Mouse (Mus musculus): Measurements from ENCODE around the gene Atxn7l2.

Atxn7l2 gene

DNA sequence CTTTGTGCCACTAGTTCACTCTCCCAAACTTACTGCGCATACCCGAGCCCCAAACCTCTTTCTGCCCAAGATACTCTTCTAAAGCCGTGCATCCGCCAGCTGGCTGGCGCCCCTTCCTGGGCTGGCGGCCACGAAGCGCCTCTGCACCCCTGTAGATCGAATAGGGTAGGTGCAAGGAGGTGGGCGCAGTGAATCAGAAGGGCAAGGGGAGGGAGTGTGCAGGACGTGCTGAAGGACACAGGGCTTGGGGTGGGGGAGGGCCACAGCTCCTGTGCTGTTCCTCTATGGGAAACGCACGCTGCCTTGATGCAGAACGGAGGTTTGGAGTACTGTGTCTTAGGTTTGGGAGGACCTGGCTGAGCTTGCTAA, at the start of gene Atxn7l2:
TSS of gene Atxn7l2 (minus strand) at position 164 of the 369 bp plus-strand sequence.
- no peak for DNase-seq (ENCODE audit: low read depth)

DNA sequence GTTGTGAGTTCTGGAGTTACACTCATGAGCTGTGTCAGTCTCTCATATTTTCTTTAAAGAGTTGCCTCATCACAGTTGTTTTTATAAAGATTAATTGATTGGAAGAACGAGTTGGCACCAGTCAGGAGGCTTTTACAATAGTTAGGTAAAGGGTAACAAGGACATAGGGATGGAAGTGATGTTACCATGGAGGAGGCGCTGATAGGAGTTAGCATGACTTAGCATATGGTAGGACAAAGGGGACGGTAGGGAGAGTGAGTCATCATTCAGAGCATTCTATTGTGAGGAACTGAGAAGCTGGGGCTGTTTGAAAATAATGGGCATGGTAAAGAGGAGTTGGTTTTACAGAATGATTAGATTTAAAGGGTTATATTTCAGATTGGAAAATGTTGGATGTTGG, 48.6 kb upstream of the Atxn7l2 start:
- peak; percentile 7 for DNase-seq (ENCODE audit: low read depth)

DNA sequence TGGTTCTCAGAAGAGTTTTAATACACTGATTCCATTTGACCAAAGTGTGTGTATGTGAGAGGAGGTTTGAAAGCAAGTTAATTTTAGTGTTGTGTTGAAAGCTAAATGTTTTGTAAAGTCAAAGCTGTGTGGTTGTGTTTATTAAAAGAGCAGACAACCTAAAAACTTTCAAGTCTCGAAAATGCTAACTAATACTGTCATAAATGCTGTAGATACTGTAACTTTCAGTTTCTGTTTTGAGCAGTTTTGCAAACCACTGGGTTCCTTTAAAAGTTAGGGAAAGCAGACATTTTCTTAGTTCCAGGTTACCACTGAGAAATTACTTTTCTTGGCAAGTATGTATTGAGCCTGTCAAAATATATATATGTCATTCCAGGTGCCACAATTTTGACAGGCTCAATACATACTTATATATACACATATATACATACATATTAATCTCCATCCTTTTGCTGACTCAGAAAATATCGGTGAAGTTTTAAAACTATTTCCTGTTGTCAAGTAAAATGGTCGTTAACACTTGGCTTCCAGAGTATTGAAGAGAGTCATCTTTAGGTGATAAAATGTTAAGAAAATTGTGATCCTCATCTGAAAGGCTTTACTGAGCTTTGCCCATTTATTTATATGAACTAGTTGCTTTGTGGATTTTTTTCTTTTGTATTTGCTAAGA, 47.2 kb upstream of the Atxn7l2 start:
- peak; percentile 67 for DNase-seq (ENCODE audit: low read depth)

DNA sequence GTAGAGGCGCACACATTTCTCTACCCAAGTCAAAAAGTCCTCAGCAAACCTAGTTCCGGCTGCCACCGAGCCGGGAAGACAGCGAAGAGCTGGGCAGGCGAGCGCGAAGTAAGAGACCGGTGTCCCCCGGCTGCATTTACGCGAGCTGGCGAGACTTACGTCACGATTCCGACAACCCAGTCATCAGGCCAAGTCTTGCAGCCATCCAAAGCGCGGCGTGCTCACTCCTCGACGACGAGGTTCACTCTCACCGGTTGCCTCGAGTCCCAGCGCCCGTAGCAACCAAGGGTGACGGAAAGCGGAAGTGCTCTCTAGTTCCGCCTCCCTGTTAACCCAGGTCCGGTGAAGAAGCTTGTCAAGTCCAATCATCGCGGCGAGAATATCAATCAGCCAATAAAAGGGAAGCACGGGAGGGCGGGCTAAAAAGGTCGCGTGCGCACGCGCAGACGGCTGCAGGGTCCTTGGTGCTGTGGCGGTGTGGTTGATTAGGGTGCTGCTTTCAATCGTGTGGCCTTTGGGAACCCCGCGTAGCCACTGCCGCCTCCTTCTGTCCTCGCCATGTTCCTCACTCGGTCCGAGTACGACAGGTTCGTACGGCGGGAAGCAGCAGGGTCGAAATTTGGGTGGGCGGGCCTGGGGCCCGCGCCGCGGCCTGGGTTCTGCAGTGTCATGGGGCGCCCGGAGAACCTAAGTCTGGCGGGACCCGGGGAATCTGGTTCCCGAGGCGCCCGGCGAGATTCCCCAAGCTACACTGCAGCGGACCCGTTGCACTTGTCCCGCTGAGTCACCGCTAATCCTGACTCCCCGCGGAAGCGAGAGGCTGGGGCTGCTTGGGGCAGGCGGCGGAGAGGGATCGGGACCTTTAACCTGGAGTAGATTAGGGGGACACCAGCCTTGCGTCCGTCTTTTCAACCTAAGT, 46.2 kb upstream of the Atxn7l2 start, which contains the start of gene Psma5:
TSS of gene Psma5 (plus strand) at position 208 of the 919 bp plus-strand sequence.
- peak; percentile 99 for DNase-seq (ENCODE audit: low read depth)

DNA sequence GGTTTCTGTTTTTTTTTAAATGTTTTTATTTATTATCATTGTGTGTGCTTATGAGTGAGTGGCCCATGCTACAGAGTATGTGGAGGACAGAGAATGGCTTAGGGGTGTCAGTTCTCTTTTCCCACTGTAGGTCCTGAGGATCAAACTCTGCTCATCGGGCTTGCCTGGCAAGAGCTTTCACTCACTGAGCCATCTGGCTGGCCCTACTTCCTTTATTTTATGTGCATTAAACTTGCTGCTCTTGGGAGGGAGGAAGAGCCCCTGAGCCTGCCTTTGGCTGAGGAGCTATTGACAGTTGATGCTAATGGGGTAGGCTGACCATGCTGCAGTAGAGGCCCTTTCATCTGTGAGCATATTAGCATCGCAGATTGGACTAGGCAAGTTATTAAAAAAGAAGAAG, 36.1 kb upstream of the Atxn7l2 start:
- no peak for DNase-seq (ENCODE audit: low read depth)

DNA sequence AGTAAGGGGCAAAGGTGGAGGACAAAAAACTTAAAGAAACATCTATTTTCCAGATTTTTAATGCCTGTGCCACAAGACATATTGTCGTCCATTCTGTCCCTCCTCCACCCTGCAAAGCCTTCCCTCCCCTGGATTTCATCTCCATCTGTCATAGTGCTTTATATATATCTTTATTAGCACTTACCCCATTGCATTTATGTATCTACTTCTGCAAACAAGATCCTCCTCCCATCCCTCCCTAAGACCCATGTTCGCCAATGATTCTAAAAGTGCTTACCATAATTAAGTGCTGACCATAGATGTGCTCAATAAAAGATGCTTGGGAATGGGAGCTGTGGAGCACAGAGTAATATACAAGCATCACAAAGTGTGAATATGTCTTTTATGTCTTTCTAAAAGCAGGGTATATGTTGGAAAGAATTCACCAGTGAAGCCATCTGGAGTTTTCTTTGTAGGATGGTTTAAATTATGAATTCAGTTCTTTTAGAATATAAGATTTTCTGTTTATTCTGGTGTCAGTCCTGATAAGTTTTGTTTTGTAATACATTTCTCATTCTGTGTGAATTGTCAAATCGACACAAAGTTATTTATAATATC, 30.6 kb upstream of the Atxn7l2 start:
- DNase-seq (ENCODE audit: low read depth) = no peak

DNA sequence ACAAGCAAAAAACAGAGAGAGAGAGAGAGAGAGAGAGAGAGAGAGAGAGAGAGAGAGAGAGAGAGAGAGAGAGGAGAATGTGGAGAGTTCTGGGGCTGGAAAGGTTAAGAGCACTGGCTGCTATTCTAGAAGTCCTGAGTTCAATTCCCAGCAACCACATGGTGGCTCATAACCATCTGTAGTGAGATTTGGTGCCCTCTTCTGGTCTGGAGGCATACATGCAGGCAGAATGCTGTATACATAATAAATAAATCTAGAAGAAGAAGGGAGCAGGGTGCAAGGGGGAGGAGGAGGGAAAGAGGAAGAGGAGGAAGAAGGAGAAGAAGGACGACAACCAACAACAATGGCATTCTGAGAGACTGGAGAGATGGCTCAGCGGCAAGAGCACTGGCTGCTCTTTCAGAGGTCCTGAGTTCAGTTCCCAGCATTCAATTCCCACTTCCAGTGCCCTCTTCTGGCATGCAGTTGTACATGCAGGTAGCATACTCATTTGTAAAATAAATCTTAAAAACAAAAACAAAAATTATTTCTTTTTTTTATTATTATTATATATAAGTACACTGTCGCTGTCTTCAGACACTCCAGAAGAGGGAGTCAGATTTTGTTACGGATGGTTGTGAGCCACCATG, 26.9 kb upstream of the Atxn7l2 start:
- DNase-seq (ENCODE audit: low read depth) = peak; percentile 31

DNA sequence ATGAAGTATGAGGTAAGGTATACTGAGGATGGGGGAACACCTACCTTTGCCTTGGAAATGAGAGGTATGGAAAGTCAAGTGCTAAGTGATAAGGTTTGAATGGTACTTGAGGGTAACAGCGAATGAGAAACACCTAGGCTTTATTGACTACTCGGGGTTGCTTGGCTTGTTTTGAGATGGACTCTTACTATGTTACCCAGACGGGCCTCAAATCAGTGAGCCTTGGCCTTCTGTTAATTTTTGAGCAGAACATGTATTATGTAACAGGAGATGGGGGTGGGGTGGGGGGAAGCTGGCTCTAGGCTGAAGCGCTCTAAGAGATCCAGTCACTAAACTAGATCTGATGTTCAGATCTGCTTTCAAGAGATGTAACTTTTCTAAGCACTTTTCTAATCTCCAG, 20.9 kb upstream of the Atxn7l2 start:
- DNase-seq (ENCODE audit: low read depth) = no peak

DNA sequence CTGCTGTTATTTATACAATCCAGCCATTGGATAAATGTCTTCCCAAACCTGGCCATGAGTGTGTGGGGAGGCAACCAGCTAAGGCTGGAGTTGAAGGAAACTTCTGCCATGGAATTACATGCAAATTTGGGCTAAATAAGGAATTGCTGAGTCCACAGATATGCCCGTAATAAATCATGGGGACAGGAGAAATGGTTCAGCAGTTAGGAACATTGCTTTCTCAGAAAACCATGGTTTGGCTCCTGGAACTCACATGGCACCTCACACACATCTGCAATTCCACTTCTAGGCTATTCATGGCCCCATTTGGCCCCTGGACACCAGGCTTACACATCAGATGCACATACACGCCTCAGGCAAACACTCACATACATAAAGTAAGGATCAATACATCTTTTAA, 16.8 kb upstream of the Atxn7l2 start:
- no peak for DNase-seq (ENCODE audit: low read depth)

DNA sequence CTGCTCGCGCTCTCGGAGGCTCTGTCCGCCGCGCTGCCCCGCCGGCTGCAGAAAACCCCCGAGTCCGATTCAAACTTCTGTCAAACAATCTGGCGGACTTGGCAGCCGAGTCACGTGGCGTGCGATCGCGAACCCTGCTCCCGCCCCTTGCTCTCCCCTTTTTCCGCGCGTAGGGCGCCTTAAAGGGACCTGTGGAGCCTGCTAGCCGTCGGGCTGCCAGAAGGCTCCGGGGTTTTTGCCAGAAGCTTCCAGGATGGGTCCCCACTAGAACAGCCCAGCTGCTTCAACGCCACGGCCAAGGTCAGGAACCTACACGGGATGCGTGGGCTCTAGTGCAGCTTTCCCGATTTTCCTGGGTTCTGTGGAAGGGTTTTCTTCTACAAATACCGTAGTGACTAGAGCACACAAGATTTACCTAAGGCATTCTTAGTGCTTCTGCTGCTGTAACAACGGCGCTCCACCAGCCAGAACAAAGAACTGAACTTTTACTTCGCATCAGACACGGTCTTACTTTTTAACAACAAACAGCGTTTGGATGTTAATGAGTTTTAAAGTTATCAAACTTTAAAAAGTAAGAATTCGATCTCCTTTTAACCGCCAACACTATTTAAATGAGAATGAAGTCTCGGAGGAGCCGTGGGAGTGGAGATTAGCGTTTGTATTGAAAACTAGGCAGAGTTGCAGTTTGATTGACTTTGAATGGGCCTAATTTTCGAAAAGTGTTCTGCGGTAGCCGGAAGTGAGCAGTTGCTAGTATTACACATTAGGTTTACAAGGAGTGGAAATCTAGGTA, 16.0 kb upstream of the Atxn7l2 start, which contains the start of gene Sypl2:
TSS of gene Sypl2 (minus strand) at position 91 of the 793 bp plus-strand sequence.
- peak; percentile 57 for DNase-seq (ENCODE audit: low read depth)

DNA sequence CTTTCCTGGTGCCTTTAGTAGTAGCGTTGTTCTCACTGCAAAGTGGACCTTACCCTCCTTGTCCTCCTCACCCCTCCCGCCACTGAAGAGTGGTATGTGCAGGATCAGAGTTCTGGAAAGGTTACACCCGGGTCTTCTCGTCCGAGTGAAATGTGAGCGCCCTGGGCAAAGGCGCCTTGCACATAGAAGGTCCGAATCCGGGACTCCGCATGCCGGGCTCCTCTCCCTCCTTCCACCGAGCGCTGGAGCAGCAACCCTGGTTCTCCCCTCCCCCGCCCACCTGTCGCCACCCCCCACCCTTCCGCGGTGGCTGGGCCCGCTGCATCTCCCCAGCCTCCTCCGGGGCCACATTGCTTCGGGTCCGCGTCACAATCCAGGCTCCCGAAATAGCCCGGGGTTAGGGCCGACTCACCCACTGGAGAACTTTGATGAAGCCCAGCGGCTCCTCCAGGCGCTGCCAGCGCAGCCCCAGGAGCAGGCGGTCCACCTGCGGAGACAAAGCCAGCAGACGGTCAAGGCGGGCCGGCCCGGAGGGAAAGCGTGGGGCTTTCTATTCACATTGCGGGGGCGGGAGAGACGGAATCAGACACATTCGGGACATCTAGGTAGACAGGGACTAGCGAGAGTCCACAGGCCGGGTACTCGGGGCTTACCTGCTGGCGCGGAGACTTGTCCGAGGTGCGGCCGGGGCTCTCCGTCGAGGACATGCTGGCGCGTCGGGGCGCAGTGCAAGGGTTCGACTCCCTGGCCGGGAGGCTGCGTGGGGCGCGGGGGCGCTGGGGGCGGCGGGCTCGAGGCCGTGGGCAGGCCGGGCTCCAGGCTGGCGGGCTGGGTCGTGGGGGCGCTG, 15.2 kb upstream of the Atxn7l2 start:
- no peak for DNase-seq (ENCODE audit: low read depth)

DNA sequence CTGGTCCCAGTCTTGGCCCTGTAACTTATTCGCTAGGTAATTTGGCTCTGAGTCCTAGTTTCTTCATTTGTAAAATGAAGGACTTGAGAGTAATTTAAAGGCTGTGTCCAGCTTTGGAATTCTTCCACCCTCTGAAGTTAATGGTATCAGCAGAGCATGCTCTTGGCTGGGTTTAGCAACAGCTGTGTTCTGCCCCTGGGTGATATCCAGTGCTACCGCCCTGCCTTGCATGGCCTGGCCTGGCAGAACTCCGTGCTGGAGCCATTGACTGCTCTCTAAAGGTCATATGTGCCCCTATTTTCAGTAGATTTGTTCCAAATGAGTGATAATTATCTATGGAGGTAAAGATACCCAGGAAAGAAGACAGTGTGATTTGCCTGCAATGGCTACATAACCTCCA, 9.9 kb upstream of the Atxn7l2 start:
- no peak for DNase-seq (ENCODE audit: low read depth)

DNA sequence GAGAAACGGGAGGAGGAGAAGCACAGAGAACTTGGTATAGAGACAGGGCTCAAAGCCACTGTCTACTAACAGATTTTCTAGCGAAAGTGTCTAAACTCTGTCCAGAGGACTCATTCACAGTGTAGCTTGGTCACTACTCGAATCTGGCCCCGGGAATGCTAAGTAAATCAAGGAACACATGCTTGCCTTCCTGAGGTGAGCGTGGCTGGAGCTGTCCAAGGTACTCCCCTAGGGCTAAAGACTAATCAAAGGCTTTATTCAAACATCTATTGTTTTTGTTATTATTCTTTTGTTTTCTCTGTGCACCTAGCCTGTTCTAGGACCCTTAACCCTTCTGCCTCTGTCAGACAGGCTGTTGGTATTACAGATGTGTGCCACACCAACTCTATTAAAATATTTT, 4.0 kb upstream of the Atxn7l2 start:
- DNase-seq (ENCODE audit: low read depth) = no peak

DNA sequence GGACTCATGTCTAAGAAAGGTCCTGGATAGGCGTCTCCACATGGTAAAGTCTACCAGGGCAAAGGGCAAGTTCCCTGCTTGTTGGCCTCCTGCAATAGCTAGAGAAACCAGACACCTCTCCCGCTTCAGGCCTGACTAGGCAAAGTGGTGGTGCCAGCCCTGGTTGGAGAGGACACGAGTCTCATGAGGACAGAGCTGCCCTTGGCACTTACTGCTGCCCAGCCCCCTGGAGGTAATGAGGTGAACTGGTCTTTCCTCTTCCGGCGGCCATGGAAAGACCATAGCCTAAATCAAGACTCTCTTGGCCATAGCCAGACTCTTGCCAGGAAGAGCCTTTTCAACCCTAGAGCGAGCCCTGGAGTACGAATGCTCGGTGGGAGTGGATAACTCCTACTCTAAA, 1.7 kb upstream of the Atxn7l2 start:
- DNase-seq (ENCODE audit: low read depth) = peak; percentile 35

DNA sequence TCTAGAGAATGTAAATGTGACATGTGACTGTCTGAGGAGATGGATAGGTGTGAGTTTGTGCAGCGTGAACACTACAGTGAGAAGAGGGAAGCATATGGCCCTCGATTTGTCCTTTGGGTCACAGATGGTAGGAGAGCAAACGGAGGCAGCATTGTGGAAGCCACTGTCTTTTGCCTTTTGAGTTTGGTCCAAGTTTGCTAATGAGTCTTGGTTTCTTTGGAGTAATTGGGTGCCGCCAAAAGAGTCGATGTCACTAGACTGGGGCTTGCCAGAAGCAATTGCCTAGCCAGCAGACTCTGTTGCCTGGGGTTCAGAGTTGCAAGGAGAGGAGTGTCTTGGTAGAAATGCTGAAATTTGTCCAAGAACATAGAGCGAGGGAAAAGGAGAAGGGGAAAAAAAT, 1.1 kb upstream of the Atxn7l2 start:
- DNase-seq (ENCODE audit: low read depth) = no peak

DNA sequence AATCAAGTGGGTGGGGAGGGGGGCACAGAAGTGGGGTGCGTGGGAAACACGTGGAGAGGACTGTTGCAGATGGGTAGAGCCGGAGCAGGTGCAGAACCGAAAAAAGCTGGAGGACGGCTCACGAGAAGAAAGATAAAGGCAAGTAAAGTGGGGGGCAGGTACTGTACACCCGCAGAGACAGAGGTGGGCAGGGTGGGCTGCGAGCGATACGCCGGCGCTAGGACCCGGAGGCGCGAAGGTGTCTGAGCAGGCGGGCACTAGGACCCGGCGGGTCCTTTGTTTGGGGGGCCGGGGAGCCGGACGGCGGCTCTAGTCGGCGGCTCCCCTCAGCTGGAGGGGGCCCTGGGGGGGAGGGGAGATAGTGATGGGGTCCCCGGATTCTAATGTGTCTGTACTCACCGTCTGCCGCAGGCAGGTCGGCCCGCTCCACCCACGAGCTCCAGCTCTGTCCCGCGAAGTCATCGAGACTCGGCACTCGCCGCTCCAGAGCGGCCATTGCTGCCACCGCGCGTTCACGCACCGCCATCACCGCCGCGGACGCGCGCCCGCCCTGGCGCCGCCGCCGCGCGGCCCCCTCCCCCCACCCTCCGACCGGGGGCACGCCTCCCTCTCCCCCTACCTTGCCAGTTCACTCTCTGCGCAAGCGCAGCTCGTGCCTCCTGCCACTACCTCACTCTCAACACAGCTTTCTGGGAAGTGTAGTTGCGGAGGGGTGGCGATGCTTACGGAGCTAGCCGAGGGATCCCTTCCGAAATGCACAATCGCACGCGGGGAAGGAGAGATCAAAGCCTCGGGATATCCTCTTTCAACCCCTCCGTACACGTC, 576 bp downstream of the Atxn7l2 start:
- peak; percentile 98 for DNase-seq (ENCODE audit: low read depth)

DNA sequence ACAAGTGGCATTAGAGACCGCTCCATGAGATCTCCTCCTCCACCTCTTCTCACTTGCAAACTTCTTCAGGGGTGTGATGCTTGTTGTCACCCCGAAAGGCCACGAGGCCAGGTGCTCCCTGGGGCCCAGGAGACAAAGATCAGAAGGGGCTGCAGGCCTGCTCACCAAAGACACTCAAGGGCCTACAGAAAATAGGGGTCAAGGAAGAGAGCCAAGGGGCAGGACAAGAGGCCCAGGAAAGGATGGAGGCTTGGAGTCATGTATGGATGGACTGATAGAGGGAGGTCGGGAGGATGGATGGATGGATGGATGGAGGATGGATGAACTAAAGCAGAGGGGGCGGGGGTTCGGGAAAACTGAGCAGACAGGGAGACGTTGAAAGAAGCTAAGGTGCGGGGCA, 1.2 kb downstream of the Atxn7l2 start:
- DNase-seq (ENCODE audit: low read depth) = peak; percentile 31

DNA sequence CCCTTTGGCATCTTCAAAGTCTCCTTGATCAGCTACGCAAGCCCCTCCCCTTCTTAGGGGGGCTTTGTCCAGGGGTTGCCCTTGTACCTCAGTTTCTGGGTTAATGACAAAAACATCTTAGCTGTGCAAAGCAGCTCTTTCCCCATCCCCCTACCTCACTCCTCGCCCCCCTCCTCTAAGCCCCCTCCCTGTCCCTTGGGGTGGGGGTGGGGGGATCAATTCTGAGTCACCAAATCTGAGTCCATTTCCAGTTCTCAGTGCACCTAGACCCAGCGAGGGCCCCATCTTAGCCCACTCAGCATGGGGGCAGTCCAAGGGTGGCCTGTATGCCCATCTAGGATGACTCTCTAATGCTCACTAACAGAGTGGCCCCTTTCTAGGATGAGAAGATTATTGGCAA, 1.7 kb downstream of the Atxn7l2 start:
- DNase-seq (ENCODE audit: low read depth) = no peak

DNA sequence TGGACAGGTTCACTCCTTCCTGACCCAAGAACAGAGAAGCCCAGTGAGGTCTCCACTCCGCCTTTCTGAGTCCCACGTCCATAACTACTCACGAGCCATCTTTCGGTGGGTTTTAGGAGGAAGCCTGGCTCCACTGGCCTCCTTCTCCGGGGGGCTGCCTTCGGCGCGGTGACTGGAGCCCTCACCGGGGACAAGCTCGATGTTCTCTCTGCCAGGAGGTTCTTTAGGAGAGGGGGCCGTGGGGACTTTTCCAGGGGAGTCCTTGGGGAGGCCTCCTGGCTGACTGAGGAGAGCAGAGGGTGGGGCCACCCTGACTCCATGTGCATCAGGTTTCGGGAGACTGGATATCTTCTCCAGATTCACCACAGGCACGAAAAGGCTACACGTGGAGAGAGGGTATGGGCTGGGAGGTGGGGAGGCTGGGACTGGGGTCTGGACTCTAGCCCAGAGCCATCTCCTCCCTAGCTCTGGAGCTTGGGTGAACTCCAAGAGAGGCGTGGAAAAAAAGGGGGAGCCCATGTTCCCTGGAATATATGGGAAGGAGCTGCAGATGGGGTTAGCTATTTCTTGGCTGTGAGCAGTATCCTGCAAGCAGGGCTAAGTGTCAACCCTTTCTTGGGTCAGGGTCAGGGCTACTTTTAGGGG, 3.9 kb downstream of the Atxn7l2 start:
- DNase-seq (ENCODE audit: low read depth) = no peak
